Mouse (Mus musculus) testis, adult 2 months (tissue): ENCODE measurements around the gene Gpr137.

Source experiments
- CTCF ChIP-seq: fragments of 200-500 bp; IDR thresholded peaks from 2 replicates; pipeline ENCODE4 v1.5.1; 2012; ENCODE audit warnings: low read depth, mild to moderate bottlenecking, inconsistent platforms, low read length, moderate library complexity; ENCODE audit not compliant: control insufficient read depth, insufficient read depth, insufficient replicate concordance
- POLR2A ChIP-seq: fragments of 200-500 bp; IDR thresholded peaks from 2 replicates; pipeline ENCODE4 v1.6.1; 2012; ENCODE audit warnings: low read depth, mild to moderate bottlenecking, inconsistent platforms, low read length, moderate library complexity; ENCODE audit not compliant: control insufficient read depth

- TF ChIP-seq CTCF (no peak), POLR2A (no peak; the same call in 1 of the 2 replicates)
Observed at GRCm38 (mm10) chr19:6975537-6976521, 33.5 kb upstream of the Gpr137 start, which contains the start of gene Plcb3.
